Comparison of ENCODE assay signal across 19 mouse cellular contexts in genomic region chr14:74553636-74554035, GRCm38 (mm10).
DNase-seq lines count a peak whose midpoint lies in the region; ATAC-seq and TF ChIP-seq lines count a peak whose summit lies in the region.
"Had no signal": no experiment of that assay in that cellular context is flagged by ENCODE, and none has a peak within 500 bp of the region (broad histone marks: within the 10 kb centered on the region; RNA-seq: fewer than 3 reads in every experiment).

No protein-coding gene starts in this region.

- 62% methylated on average over 1 of the region's 1 CpGs for WGBS in heart, embryonic 12.5 days
- 78% methylated on average over 1 of the region's 1 CpGs for WGBS in lung, embryonic 15.5 days
- WGBS in lung, adult 2 months: 65% methylated on average over 1 of the region's 1 CpGs

- no peak overlapping the region for H3K4me2 ChIP-seq in heart, embryonic 12.5 days
- no peak overlapping the region for H3K4me2 ChIP-seq in lung, embryonic 15.5 days
- H3K4me2 ChIP-seq: forebrain, embryonic 12.5 days; hindbrain, embryonic 14.5 days; midbrain, embryonic 12.5 days had no signal

- no peak overlapping the region for H3K4me3 ChIP-seq in heart, embryonic 12.5 days
- no peak overlapping the region for H3K4me3 ChIP-seq in lung, embryonic 15.5 days
- no peak overlapping the region for H3K4me3 ChIP-seq in lung, adult 2 months (replicated peaks; ENCODE audit: extremely low read depth, low read depth, low read length)
- H3K4me3 ChIP-seq: forebrain, embryonic 12.5 days; midbrain, embryonic 12.5 days had no signal

- no peaks in the 10 kb centered on the region for H3K27me3 ChIP-seq in heart, embryonic 12.5 days (replicated peaks)
- H3K27me3 ChIP-seq in lung, embryonic 15.5 days: no peaks in the 10 kb centered on the region
- H3K27me3 ChIP-seq: forebrain, embryonic 12.5 days; midbrain, embryonic 12.5 days had no signal

- H3K27ac ChIP-seq in heart, embryonic 12.5 days (ENCODE audit: poor library complexity, severe bottlenecking): no peak overlapping the region
- H3K27ac ChIP-seq in lung, embryonic 15.5 days: 0 out of 2 replicates have a peak overlapping the region, but pooled peaks have one; percentile 24
- H3K27ac ChIP-seq: forebrain, embryonic 12.5 days; hindbrain, embryonic 14.5 days; liver, embryonic 14.5 days; midbrain, embryonic 12.5 days had no signal

- no peak overlapping the region for H3K9ac ChIP-seq in heart, embryonic 12.5 days
- H3K9ac ChIP-seq in lung, embryonic 15.5 days: no peak overlapping the region
- H3K9ac ChIP-seq: forebrain, embryonic 12.5 days; hindbrain, embryonic 14.5 days; liver, embryonic 14.5 days; midbrain, embryonic 12.5 days had no signal

- no peaks in the 10 kb centered on the region for H3K4me1 ChIP-seq in heart, embryonic 12.5 days (replicated peaks)
- H3K4me1 ChIP-seq in lung, embryonic 15.5 days: no peaks in the 10 kb centered on the region
- peaks cover 4% of the 10 kb centered on the region; the same call in 1 of the 2 replicates for H3K4me1 ChIP-seq in lung, adult 2 months (ENCODE audit: control insufficient read depth, insufficient read depth, low read length)
- H3K4me1 ChIP-seq: forebrain, embryonic 12.5 days; midbrain, embryonic 12.5 days had no signal

- no peak for TF ChIP-seq CTCF in lung, adult 2 months (IDR thresholded peaks at IDR 0.05; ENCODE audit: insufficient read depth, low read length)

- ATAC-seq in heart, embryonic 12.5 days (ENCODE audit: insufficient number of reproducible peaks, low FRiP score): no peak
- 0 out of 2 replicates have a peak, but pooled peaks have one; percentile 49 for ATAC-seq in lung, embryonic 15.5 days (ENCODE audit: borderline replicate concordance, extremely low read depth, low FRiP score, low TSS enrichment)

- no peaks in the 10 kb centered on the region for H3K36me3 ChIP-seq in heart, embryonic 12.5 days
- H3K36me3 ChIP-seq in lung, embryonic 15.5 days: no peaks in the 10 kb centered on the region
- H3K36me3 ChIP-seq: forebrain, embryonic 12.5 days; G1E; midbrain, embryonic 12.5 days had no signal

- DNase-seq in heart, adult 11 months: peak; percentile 93
- peak; percentile 9 for DNase-seq in kidney, adult 11 months
- no peak for DNase-seq in kidney, postnatal 4 days
- no peak for DNase-seq in lung, adult 2 months
- no peak for DNase-seq in gastrocnemius, adult 8-10 months (ENCODE audit: low spot score in 2 of 2)
- DNase-seq in embryo, embryonic 11 days: no peak
- DNase-seq: adrenal gland, postnatal 25 days; cerebellum, adult 18-20 months; cerebellum, postnatal 25 days; gastrocnemius, postnatal 14 days; layer of hippocampus, postnatal 36 days; retina, postnatal 1 day had no signal

- no peaks in the 10 kb centered on the region for H3K9me3 ChIP-seq in heart, embryonic 12.5 days (replicated peaks)
- H3K9me3 ChIP-seq in lung, embryonic 15.5 days: no peaks in the 10 kb centered on the region
- H3K9me3 ChIP-seq: forebrain, embryonic 12.5 days; G1E; midbrain, embryonic 12.5 days had no signal

- TF ChIP-seq POLR2A in lung, adult 2 months (IDR thresholded peaks at IDR 0.05; ENCODE audit: borderline replicate concordance, extremely low read depth, low read depth, low read length): no peak

Comparison
In these comparisons a context has a peak if more than half of its experiments do, and no peak if none do; other contexts are left out.
1. DNase-seq: peak in heart, adult 11 months (single experiment) and kidney, adult 11 months (single experiment); none in kidney, postnatal 4 days (0 of 2), lung, adult 2 months (single experiment), gastrocnemius, adult 8-10 months (0 of 2) and embryo, embryonic 11 days (single experiment).